Mouse (Mus musculus): Measurements from ENCODE around the gene Nudt16l1. TPM values are rescaled to one million over a fixed set of nuclear protein-coding genes. Genes with fewer than 3 reads are reported as not detected.

The Nudt16l1 gene
- 7.2 TPM for polyA plus RNA-seq (2014; fragmentation: Illumina TruSeq; extraction: RNeasy Lipid Tissue Mini Kit (QIAGEN cat#74804); ENCODE audit: low read depth, low replicate concordance)

GRCm38 (mm10) chr16:4938461-4938860 is at the start of gene Nudt16l1:
Gene Nudt16l1 (plus strand): TSS chr16:4938761.

GRCm38 (mm10) chr16:4963797-4964709 is 25.5 kb downstream of the Nudt16l1 start, which contains the start of gene Anks3:
Gene Anks3 (minus strand): TSS chr16:4964205.

Other genes starting within 250 kb of the Nudt16l1 start
- not detected for gene Nmral1, start 219.4 kb upstream of the Nudt16l1 start, polyA plus RNA-seq (2014; fragmentation: Illumina TruSeq; extraction: RNeasy Lipid Tissue Mini Kit (QIAGEN cat#74804); ENCODE audit: low read depth, low replicate concordance)
- gene Hmox2, start 212.4 kb upstream of the Nudt16l1 start, polyA plus RNA-seq (2014; fragmentation: Illumina TruSeq; extraction: RNeasy Lipid Tissue Mini Kit (QIAGEN cat#74804); ENCODE audit: low read depth, low replicate concordance): 79.2 TPM
- gene Cdip1, start 148.5 kb upstream of the Nudt16l1 start, polyA plus RNA-seq (2014; fragmentation: Illumina TruSeq; extraction: RNeasy Lipid Tissue Mini Kit (QIAGEN cat#74804); ENCODE audit: low read depth, low replicate concordance): 36.3 TPM
- not detected for gene 4930562C15Rik, start 103.3 kb upstream of the Nudt16l1 start, polyA plus RNA-seq (2014; fragmentation: Illumina TruSeq; extraction: RNeasy Lipid Tissue Mini Kit (QIAGEN cat#74804); ENCODE audit: low read depth, low replicate concordance)
- gene Ubald1, start 58.4 kb upstream of the Nudt16l1 start, polyA plus RNA-seq (2014; fragmentation: Illumina TruSeq; extraction: RNeasy Lipid Tissue Mini Kit (QIAGEN cat#74804); ENCODE audit: low read depth, low replicate concordance): 0.77 TPM
- gene Mgrn1, start 52.5 kb upstream of the Nudt16l1 start, polyA plus RNA-seq (2014; fragmentation: Illumina TruSeq; extraction: RNeasy Lipid Tissue Mini Kit (QIAGEN cat#74804); ENCODE audit: low read depth, low replicate concordance): 11.9 TPM
- 4.9 TPM for gene Anks3, start 25.4 kb downstream of the Nudt16l1 start, polyA plus RNA-seq (2014; fragmentation: Illumina TruSeq; extraction: RNeasy Lipid Tissue Mini Kit (QIAGEN cat#74804); ENCODE audit: low read depth, low replicate concordance)
- gene Sept12, start 59.1 kb downstream of the Nudt16l1 start, polyA plus RNA-seq (2014; fragmentation: Illumina TruSeq; extraction: RNeasy Lipid Tissue Mini Kit (QIAGEN cat#74804); ENCODE audit: low read depth, low replicate concordance): not detected
- gene Smim22, start 68.5 kb downstream of the Nudt16l1 start, polyA plus RNA-seq (2014; fragmentation: Illumina TruSeq; extraction: RNeasy Lipid Tissue Mini Kit (QIAGEN cat#74804); ENCODE audit: low read depth, low replicate concordance): not detected
- 1.3 TPM for gene Rogdi, start 74.8 kb downstream of the Nudt16l1 start, polyA plus RNA-seq (2014; fragmentation: Illumina TruSeq; extraction: RNeasy Lipid Tissue Mini Kit (QIAGEN cat#74804); ENCODE audit: low read depth, low replicate concordance)
- gene Glyr1, start 111.1 kb downstream of the Nudt16l1 start, polyA plus RNA-seq (2014; fragmentation: Illumina TruSeq; extraction: RNeasy Lipid Tissue Mini Kit (QIAGEN cat#74804); ENCODE audit: low read depth, low replicate concordance): 82.7 TPM
- 19.7 TPM for gene Ubn1, start 111.3 kb downstream of the Nudt16l1 start, polyA plus RNA-seq (2014; fragmentation: Illumina TruSeq; extraction: RNeasy Lipid Tissue Mini Kit (QIAGEN cat#74804); ENCODE audit: low read depth, low replicate concordance)
- 1.7 TPM for gene Ppl, start 193.7 kb downstream of the Nudt16l1 start, polyA plus RNA-seq (2014; fragmentation: Illumina TruSeq; extraction: RNeasy Lipid Tissue Mini Kit (QIAGEN cat#74804); ENCODE audit: low read depth, low replicate concordance)
- gene Sec14l5, start 208.3 kb downstream of the Nudt16l1 start, polyA plus RNA-seq (2014; fragmentation: Illumina TruSeq; extraction: RNeasy Lipid Tissue Mini Kit (QIAGEN cat#74804); ENCODE audit: low read depth, low replicate concordance): not detected

Measured in kidney, adult 10 weeks (tissue).